Comparison of ENCODE assay signal across 11 mouse cellular contexts in the genomic region with DNA sequence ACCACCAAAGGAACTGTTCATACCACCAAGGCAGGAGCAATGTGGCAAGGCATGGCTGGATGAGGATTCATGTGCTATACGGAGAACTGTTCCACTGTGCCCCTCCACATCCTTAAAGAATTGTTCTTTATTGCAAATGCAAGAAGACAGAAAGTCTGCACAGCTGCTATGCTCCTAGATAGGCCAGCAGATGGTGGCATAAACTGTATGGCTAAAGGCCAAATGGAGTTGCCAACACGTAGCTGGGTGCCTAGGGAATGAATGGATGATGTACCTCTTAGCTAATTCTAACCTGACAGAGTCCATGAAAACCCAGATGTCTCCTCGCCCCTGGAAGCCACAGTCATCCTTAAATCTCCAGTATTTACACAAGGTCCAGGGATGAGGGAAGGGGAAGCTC.
DNase-seq lines count a peak whose midpoint lies in the region; ATAC-seq and TF ChIP-seq lines count a peak whose summit lies in the region.
"Had no signal": no experiment of that assay in that cellular context is flagged by ENCODE, and none has a peak within 500 bp of the region (broad histone marks: within the 10 kb centered on the region; RNA-seq: fewer than 3 reads in every experiment).

No protein-coding gene starts in this region.

- H3K4me2 ChIP-seq in heart, postnatal 0 days (ENCODE audit: low read depth, low read length) = no peak overlapping the region

- H3K4me3 ChIP-seq in heart, postnatal 0 days (ENCODE audit: low read depth, low read length) = no peak overlapping the region

- H3K4me1 ChIP-seq in heart, postnatal 0 days (ENCODE audit: control insufficient read depth, insufficient read depth) = no peaks in the 10 kb centered on the region

- TF ChIP-seq EP300 in heart, postnatal 0 days (IDR thresholded peaks at IDR 0.05; ENCODE audit: low read depth) = no peak

- no peak for DNase-seq in heart, postnatal 0 days (ENCODE audit: low spot score)
- DNase-seq in heart, adult 11 months = no peak
- DNase-seq in cerebellum, adult 9-11 months = peak; percentile 12
- peak; percentile 34 to 73 for DNase-seq in frontal cortex, postnatal 36 days (ENCODE audit: low spot score in 2 of 2)
- peak; percentile 17 to 49 for DNase-seq in left cerebral cortex, postnatal 10 days (ENCODE audit: extremely low spot score in 1 of 2, low spot score in 2 of 2)
- no peak for DNase-seq in thymus, postnatal 14 days
- no peak for DNase-seq in embryo, embryonic 11 days
- DNase-seq: kidney, adult 11 months; thymus, postnatal 36 days had no signal

- TF ChIP-seq CTCF in heart, postnatal 0 days (IDR thresholded peaks at IDR 0.05; ENCODE audit: low read depth) = 0 out of 2 replicates have a peak, but pooled peaks have one; percentile 11

- intact Hi-C loops in left cerebral cortex, postnatal 10 days (cut with DNase I) = no loop called here

- no peak overlapping the region for H3K9ac ChIP-seq in heart, postnatal 0 days (replicated peaks; ENCODE audit: low read depth, low read length)
- H3K9ac ChIP-seq: liver, embryonic 14.5 days had no signal

- no peak for ATAC-seq in heart, postnatal 0 days (ENCODE audit: insufficient read depth, low read depth)
- ATAC-seq in monocyte, adult 5-6 weeks (replicated peaks; ENCODE audit: insufficient number of reproducible peaks, low FRiP score, low TSS enrichment, poor library complexity, severe bottlenecking) = no peak

- no peak overlapping the region for H3K27ac ChIP-seq in heart, postnatal 0 days (ENCODE audit: low read depth)
- H3K27ac ChIP-seq: liver, embryonic 14.5 days had no signal

- 49% methylated on average over 3 of the region's 3 CpGs for WGBS in heart, postnatal 0 days

- no peaks in the 10 kb centered on the region for H3K36me3 ChIP-seq in heart, postnatal 0 days (replicated peaks; ENCODE audit: control insufficient read depth, insufficient read depth, low read length)

- H3K9me3 ChIP-seq in heart, postnatal 0 days (replicated peaks; ENCODE audit: control insufficient read depth, low read length) = no peaks in the 10 kb centered on the region

- no peaks in the 10 kb centered on the region for H3K27me3 ChIP-seq in heart, postnatal 0 days (ENCODE audit: control insufficient read depth, insufficient read depth, low read length)

Comparison
In these comparisons a context has a peak if more than half of its experiments do, and no peak if none do; other contexts are left out.
1. DNase-seq: peak in cerebellum, adult 9-11 months (single experiment), frontal cortex, postnatal 36 days (2 of 2) and left cerebral cortex, postnatal 10 days (2 of 2); none in heart, postnatal 0 days (single experiment), heart, adult 11 months (single experiment), thymus, postnatal 14 days (single experiment) and embryo, embryonic 11 days (single experiment).